ENCODE assay signal across 19 mouse cellular contexts in the genomic region with DNA sequence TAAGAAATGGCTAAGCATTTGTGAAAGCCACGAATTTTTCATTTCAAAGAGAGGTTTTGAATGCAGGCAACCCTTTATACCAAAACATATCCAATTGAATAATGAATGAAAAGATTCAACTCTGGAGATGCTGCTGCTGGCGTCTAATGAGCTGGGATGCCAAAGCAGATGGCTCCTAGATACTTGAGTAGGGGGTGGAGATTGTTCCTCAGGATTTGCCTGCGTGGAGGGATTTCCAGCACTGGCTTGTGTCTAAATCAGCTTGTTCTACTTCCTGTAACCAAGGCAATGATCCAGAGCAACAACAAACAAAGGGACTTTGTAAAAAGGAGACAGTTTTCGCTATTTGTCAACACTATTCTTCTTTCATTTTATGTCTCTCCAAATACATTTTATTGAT. TPM values are rescaled to one million over a fixed set of nuclear protein-coding genes. Genes with fewer than 3 reads are reported as not detected.
DNase-seq lines count a peak whose midpoint lies in the region; ATAC-seq lines count a peak whose summit lies in the region.
"Had no signal": no experiment of that assay in that cellular context is flagged by ENCODE, and none has a peak within 500 bp of the region (broad histone marks: within the 10 kb centered on the region; RNA-seq: fewer than 3 reads in every experiment).

No protein-coding gene starts in this region.

- WGBS in hindbrain, embryonic 16.5 days, result 32% methylated on average over 4 of the region's 4 CpGs
- WGBS in hindbrain, embryonic 13.5 days, result 45% methylated on average over 4 of the region's 4 CpGs
- 24% methylated on average over 4 of the region's 4 CpGs for WGBS in midbrain, embryonic 14.5 days
- WGBS in midbrain, embryonic 11.5 days, result 33% methylated on average over 4 of the region's 4 CpGs

- H3K27ac ChIP-seq in hindbrain, embryonic 16.5 days (ENCODE audit: low read depth, low read length), result no peak overlapping the region
- H3K27ac ChIP-seq in hindbrain, embryonic 13.5 days, result no peak overlapping the region
- no peak overlapping the region for H3K27ac ChIP-seq in midbrain, embryonic 14.5 days (replicated peaks; ENCODE audit: low read depth, low read length)
- no peak overlapping the region for H3K27ac ChIP-seq in midbrain, embryonic 11.5 days (ENCODE audit: low read depth, low read length)
- H3K27ac ChIP-seq: embryonic facial prominence, embryonic 10.5 days; hindbrain, embryonic 15.5 days had no signal

- H3K27me3 ChIP-seq in hindbrain, embryonic 16.5 days (replicated peaks; ENCODE audit: control insufficient read depth, insufficient read depth, low read length), result no peaks in the 10 kb centered on the region
- no peaks in the 10 kb centered on the region for H3K27me3 ChIP-seq in hindbrain, embryonic 13.5 days
- H3K27me3 ChIP-seq in midbrain, embryonic 14.5 days (ENCODE audit: control insufficient read depth, insufficient read depth, low read length), result no peaks in the 10 kb centered on the region
- H3K27me3 ChIP-seq in midbrain, embryonic 11.5 days (ENCODE audit: control insufficient read depth, insufficient read depth, low read length), result no peaks in the 10 kb centered on the region
- H3K27me3 ChIP-seq: CH12.LX; hindbrain, embryonic 15.5 days had no signal

- H3K4me1 ChIP-seq in hindbrain, embryonic 16.5 days (ENCODE audit: control insufficient read depth, insufficient read depth, low read depth, low read length), result no peaks in the 10 kb centered on the region
- H3K4me1 ChIP-seq in hindbrain, embryonic 13.5 days (replicated peaks), result 0 out of 2 replicates have a peak, but pooled peaks cover 2% of the 10 kb centered on the region
- 0 out of 2 replicates have a peak, but pooled peaks cover 4% of the 10 kb centered on the region for H3K4me1 ChIP-seq in midbrain, embryonic 14.5 days (ENCODE audit: control insufficient read depth, insufficient read depth, low read length)
- H3K4me1 ChIP-seq in midbrain, embryonic 11.5 days (ENCODE audit: control insufficient read depth, insufficient read depth, low read length), result no peaks in the 10 kb centered on the region
- H3K4me1 ChIP-seq: embryonic facial prominence, embryonic 10.5 days; hindbrain, embryonic 15.5 days had no signal

- no peak overlapping the region for H3K9ac ChIP-seq in hindbrain, embryonic 16.5 days (ENCODE audit: low read depth, low read length)
- no peak overlapping the region for H3K9ac ChIP-seq in hindbrain, embryonic 13.5 days
- H3K9ac ChIP-seq in midbrain, embryonic 14.5 days (replicated peaks; ENCODE audit: low read length), result no peak overlapping the region
- H3K9ac ChIP-seq in midbrain, embryonic 11.5 days (ENCODE audit: low read length), result no peak overlapping the region
- H3K9ac ChIP-seq: hindbrain, embryonic 15.5 days; liver, postnatal 0 days had no signal

- H3K4me3 ChIP-seq in hindbrain, embryonic 16.5 days (ENCODE audit: low read length), result no peak overlapping the region
- no peak overlapping the region for H3K4me3 ChIP-seq in hindbrain, embryonic 13.5 days
- H3K4me3 ChIP-seq in midbrain, embryonic 14.5 days (replicated peaks; ENCODE audit: low read depth, low read length), result no peak overlapping the region
- no peak overlapping the region for H3K4me3 ChIP-seq in midbrain, embryonic 11.5 days (ENCODE audit: low read depth, low read length)
- H3K4me3 ChIP-seq: embryonic facial prominence, embryonic 10.5 days; hindbrain, embryonic 15.5 days had no signal

- ATAC-seq in hindbrain, embryonic 16.5 days, result peak; percentile 17; the same call in 1 of the 2 replicates
- ATAC-seq in hindbrain, embryonic 13.5 days (ENCODE audit: low FRiP score), result no peak
- ATAC-seq in midbrain, embryonic 14.5 days (ENCODE audit: low FRiP score, low TSS enrichment), result no peak
- ATAC-seq in midbrain, embryonic 11.5 days (ENCODE audit: low FRiP score), result no peak
- ATAC-seq in CD4-positive, CD25-positive, alpha-beta regulatory T cell, adult 4 months, result no peak
- ATAC-seq: liver, postnatal 0 days had no signal

- no peak overlapping the region for H3K4me2 ChIP-seq in hindbrain, embryonic 16.5 days (ENCODE audit: low read length)
- H3K4me2 ChIP-seq in hindbrain, embryonic 13.5 days, result no peak overlapping the region
- H3K4me2 ChIP-seq in midbrain, embryonic 14.5 days (ENCODE audit: low read length), result no peak overlapping the region
- no peak overlapping the region for H3K4me2 ChIP-seq in midbrain, embryonic 11.5 days
- H3K4me2 ChIP-seq: hindbrain, embryonic 15.5 days had no signal

- no peaks in the 10 kb centered on the region for H3K9me3 ChIP-seq in hindbrain, embryonic 16.5 days (ENCODE audit: control insufficient read depth, low read length)
- H3K9me3 ChIP-seq in hindbrain, embryonic 13.5 days, result no peaks in the 10 kb centered on the region
- H3K9me3 ChIP-seq in midbrain, embryonic 14.5 days (ENCODE audit: control insufficient read depth, low read length), result no peaks in the 10 kb centered on the region
- H3K9me3 ChIP-seq in midbrain, embryonic 11.5 days (ENCODE audit: control insufficient read depth, low read length), result no peaks in the 10 kb centered on the region
- H3K9me3 ChIP-seq: embryonic facial prominence, embryonic 10.5 days; hindbrain, embryonic 15.5 days had no signal

- peak; percentile 49 to 58 for DNase-seq in cerebellum, postnatal 10 days
- no peak for DNase-seq in cerebellum, postnatal 25 days
- DNase-seq in midbrain, embryonic 14.5 days, result peak; percentile 48
- DNase-seq in midbrain, embryonic 11.5 days (ENCODE audit: low spot score, missing footprints), result no peak
- DNase-seq in layer of hippocampus, postnatal 36 days, result peak; percentile 12 to 24
- DNase-seq: adrenal gland, postnatal 10 days; cerebellum, adult 8-10 months; gastrocnemius, postnatal 25 days; kidney, adult 18-20 months; kidney, postnatal 14 days; liver; liver, postnatal 0 days had no signal

- no peaks in the 10 kb centered on the region for H3K36me3 ChIP-seq in hindbrain, embryonic 16.5 days (ENCODE audit: control insufficient read depth, insufficient read depth, low read length)
- no peaks in the 10 kb centered on the region for H3K36me3 ChIP-seq in hindbrain, embryonic 13.5 days
- H3K36me3 ChIP-seq in midbrain, embryonic 14.5 days (ENCODE audit: control insufficient read depth, insufficient read depth, low read length), result no peaks in the 10 kb centered on the region
- H3K36me3 ChIP-seq in midbrain, embryonic 11.5 days (ENCODE audit: control insufficient read depth, insufficient read depth, low read length), result no peaks in the 10 kb centered on the region
- H3K36me3 ChIP-seq: embryonic facial prominence, embryonic 10.5 days; hindbrain, embryonic 15.5 days had no signal

RNA-seq across cellular contexts. Expression of gene Trpm3, which starts 57.4 kb away (rescaled TPM):
- 36.3 and 39.8 TPM in 2 replicates for polyA plus RNA-seq in hindbrain, embryonic 16.5 days (2015; fragmentation: Nextera tagmentation; extraction: Ambion mirVana)
- 21.0 and 33.2 TPM in 2 replicates for polyA plus RNA-seq in hindbrain, embryonic 13.5 days (2015; fragmentation: Nextera tagmentation; extraction: Ambion mirVana)
- polyA plus RNA-seq in midbrain, embryonic 14.5 days (2014; fragmentation: Nextera tagmentation; extraction: Ambion mirVana), result 14.0 and 14.8 TPM in 2 replicates
- polyA plus RNA-seq in midbrain, embryonic 11.5 days (2014; fragmentation: Nextera tagmentation; extraction: Ambion mirVana), result 4.1 and 4.3 TPM in 2 replicates
- total RNA-seq in layer of hippocampus, postnatal 36 days (2021), result 10 to 100 TPM; 56.8 to 71.5 TPM
- polyA plus RNA-seq in CD4-positive, CD25-positive, alpha-beta regulatory T cell, adult 4 months (2017; shearing (Covaris generic)), result under 1 TPM in 1 of 2 experiments, not detected in 1; 0.28 TPM
- total RNA-seq: neutrophil, adult 5-6 weeks had no signal

Comparison
In these comparisons a context has a peak if more than half of its experiments do, and no peak if none do; other contexts are left out.
1. DNase-seq: peak in cerebellum, postnatal 10 days (2 of 2), midbrain, embryonic 14.5 days (single experiment) and layer of hippocampus, postnatal 36 days (2 of 2); none in cerebellum, postnatal 25 days (0 of 2) and midbrain, embryonic 11.5 days (single experiment).